Mouse (Mus musculus): ENCODE measurements around the gene Ccdc96.

The Ccdc96 gene

DNA sequence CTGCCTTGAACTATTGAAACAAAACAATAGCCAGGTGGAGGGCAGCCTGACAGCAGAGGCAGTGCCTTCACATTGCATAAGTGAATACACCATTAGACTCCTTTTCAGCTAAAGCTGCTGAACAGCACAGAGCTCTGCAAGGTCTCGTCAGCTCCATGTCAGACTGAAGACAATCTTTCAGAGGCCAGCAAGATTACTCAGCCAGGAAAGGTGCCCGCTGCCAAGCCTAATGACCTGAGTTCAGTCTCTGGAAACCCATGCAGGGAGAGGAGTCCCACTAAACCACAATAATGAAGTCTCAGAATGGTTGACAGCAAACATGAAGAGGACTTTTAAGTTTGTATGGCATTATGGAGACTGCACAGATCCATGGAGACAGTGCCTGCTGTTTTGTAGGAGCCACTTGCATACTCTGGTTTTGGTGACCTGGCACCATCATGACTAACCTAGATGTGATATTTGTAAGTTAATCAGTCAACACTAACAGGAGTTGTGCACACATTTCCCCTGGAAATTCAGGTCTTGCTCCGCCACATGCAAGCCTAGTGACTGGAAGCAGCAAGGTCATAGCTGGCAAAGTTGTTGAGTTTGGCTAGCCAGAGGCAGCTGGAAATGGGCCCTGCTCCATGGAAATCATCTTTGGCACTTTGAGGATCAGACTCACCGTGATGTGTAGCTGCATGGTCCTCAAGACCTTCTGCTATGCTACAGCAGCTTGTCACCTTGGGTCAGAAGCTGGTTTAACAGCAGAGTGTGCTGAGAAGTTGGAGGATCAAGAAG lies 11.3 kb upstream of the Ccdc96 start:
- DNase-seq (ENCODE audit: low spot score in 2 of 2): no peak

DNA sequence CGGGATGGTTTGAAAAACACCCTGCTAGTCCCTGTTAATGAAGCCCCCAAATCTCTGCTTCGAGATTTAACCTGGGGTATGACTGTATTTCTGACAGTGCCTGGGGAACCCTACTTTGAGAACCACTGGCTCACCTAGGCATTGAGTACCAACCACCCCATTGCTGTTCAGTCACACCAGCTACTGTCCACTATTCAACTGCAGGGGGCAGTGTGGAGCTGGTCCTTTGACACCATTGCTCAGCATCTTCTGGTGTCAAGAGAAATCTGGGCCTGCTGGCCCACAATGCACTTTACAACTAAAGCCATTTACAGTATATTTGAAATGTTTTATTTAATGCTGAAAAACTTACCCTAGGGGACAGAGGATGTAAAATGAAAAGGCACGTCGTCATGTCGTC lies 10.1 kb upstream of the Ccdc96 start:
- DNase-seq (ENCODE audit: low spot score in 2 of 2): peak; percentile 50 to 77

DNA sequence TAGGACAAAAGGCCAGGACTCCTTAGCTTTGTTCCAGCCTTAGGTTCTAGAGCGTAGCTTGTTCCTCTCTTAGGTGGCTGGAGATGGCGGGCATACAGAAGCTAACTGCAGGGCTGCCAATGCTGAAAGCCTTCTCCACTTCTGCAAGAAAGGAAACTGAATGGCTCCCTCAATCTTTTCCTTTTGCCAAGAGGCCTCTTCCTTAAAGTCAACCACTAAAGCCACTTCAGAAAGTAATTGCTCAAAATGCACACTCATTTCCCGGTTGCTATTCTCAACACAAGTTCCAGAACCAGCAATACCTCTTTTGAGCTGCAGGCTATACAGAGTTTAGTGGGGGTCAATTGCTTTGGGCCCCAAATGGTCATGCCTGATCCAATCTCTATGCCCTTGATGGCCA lies 6.9 kb upstream of the Ccdc96 start:
- DNase-seq (ENCODE audit: low spot score in 2 of 2): no peak

DNA sequence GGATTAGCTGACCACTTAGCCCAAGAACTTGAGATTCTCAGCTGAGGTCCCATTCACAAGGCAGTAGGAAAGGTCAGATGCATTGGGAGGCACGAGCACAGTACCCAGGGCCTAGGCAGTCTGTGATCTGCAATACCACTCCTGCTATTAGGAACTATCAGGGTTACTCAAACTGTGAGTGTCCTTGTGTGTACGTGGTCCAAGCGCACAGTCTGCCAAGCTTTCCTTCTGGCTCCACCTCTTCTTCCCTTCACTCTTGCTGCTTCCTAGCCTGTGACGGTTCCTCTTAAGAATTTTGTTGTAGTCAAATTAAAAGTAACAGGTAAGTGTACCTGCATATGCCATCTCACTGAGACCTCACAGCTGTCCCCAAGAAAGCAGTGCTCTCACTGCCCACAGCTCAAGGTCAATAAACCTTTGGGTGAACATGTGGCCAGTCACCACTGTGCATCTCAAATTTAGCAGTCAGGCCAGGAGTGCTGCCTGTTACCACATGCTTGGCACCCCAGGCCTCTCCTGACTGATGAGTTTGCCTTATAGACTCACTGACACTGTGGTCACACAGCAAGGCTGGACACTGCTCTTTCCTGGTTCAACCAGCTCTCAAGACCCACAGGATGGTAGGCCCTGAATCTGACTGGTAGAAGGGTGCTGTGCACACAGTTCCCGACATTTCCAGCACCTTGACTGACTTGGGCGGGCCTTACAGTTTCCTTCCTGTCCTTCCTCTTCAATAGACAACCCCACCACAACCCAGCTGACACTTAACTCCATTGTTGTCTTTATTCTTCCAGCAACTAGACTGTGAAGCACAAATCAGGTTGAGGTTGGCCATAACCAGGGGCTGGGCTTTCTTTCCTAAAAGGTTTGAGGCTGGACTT lies 5.6 kb upstream of the Ccdc96 start:
- no peak for DNase-seq (ENCODE audit: low spot score in 2 of 2)

DNA sequence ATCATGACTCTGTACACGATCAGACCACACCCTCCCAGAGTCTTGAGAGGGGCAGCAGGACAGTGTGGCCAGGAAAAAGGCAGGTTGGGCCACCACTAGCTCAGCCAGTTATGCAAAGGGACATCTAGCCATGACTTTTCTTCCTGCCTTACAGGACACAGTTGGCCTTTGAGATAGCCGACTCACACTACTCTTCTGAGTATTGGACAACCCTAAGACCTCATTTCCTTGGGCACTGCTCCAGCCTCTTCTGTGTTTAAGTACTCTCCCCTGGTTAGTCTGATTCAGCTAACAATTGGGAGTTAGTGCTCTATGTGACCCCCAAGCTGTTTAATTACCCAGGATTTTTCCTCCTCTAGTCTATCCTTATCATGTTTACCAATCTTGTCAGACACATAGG lies 4.7 kb upstream of the Ccdc96 start:
- no peak for DNase-seq (ENCODE audit: low spot score in 2 of 2)

DNA sequence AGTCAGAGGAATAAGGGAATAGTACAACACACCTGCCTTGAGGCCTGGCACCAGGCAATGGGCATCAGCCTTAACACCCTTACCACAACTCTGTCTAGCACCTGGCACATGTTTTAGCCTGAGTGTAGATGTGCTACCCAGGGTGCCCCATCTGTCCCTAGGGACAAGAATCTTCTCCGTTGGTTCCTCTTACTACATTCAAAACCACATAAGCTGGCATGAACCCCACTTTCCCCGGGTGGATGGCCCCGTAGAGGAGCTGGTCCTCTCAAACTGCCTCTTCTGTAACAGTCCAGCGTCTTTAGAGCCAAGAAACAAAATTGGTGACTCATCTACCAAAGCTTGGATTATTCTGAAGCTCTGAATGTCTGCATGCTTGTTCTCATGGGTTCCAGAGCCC lies 4.0 kb upstream of the Ccdc96 start:
- DNase-seq (ENCODE audit: low spot score in 2 of 2): no peak

DNA sequence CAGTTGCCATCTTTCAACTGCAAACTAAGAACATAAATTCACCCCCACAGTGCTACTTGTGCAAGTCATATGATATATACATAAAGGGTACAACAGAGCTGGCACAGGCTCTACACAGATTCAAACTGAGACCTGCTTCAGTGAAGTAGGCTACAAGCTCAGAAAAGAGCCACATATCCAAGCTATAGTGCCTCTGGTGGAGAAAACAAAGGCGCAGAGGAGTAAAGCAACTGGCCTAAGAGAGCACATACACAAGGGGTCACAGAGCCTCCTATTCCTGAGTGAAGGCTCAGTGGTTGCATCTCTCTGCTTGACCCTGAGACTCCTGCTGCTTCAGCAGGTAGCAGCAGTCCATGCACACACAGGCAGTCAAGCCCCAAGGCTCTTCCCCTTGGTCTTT lies 3.3 kb upstream of the Ccdc96 start:
- DNase-seq (ENCODE audit: low spot score in 2 of 2): no peak

DNA sequence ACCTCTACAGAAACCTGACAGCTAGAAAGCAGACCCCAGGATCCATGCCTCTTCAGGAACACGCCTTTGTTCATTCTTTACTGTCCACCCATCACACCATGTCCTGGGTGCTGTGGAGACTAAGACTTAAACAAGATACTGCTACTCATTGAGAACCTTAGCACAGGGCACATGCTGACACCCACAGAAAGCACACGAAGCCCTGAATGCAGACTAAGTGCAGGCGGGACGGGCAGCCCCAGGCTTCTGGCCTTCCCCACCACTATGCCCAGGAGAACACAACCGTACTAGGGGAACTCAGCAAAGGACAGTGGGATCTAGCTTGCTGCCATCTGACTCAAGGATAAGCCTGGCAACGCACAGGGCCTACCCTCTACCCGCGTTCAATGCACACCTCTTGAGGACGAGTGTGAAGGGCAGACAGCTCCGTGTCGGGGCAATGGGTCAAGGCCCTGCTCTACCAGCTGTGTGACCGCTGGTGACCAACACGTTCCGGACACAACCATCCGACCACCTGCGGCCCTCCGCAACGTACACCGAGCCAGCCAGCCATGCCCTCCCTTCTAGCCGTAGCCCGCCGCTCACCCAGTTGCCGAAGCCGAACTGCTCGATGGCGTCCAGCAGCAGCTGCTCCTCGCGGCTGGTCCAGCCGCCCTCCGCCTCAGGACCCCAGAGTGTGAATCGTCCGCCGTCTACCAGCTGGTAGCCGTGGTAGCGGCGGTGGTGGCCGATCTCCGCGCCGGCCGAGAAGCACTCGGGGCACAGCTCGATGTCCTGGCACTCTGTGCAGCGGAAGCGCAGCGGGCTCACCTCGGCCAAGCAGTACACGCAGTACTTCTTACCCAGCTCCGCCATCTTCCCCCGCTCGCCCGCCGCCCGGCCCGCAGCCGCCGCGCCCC lies 936 bp upstream of the Ccdc96 start:
- DNase-seq (ENCODE audit: low spot score in 2 of 2): peak; percentile 51 to 52

DNA sequence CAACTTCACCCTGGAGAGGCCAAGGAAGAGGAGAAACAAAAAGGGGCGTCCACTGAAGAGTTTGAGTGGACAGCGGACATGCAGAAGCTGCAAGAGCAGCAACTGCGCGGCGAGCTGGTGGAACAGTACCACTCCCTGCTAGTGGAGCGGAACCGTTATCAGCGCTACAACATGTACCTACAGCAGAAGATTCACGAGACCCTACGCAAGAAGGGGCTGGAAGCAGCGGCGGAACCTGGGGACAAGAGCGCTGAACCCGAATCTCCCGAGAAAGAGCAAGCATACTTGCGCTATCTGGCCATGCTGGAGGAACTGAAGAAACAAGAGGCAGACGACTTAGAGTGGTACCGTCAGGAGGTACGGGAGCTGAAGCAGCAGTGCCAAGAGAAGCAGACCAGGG lies 918 bp downstream of the Ccdc96 start:
- no peak for DNase-seq (ENCODE audit: low spot score in 2 of 2)

DNA sequence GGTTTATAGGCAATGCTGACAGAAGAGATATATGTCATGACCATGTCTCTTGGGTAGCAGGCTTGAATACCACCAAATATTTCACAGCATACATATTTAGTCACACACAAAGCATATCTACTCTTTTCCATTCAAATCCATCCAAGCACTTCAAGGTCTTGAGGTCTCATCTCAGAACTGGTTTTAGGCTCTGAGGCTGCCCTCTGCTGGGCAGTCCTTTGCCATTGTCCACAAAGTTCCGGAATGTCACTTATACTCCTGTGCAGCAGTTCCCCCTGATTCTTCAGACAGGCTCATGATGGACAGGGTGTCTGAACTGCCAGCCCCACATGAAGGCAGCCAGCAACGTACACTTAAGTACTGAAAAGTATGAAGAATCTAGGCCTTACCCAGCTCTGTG lies 4.8 kb downstream of the Ccdc96 start:
- DNase-seq (ENCODE audit: low spot score in 2 of 2): no peak

DNA sequence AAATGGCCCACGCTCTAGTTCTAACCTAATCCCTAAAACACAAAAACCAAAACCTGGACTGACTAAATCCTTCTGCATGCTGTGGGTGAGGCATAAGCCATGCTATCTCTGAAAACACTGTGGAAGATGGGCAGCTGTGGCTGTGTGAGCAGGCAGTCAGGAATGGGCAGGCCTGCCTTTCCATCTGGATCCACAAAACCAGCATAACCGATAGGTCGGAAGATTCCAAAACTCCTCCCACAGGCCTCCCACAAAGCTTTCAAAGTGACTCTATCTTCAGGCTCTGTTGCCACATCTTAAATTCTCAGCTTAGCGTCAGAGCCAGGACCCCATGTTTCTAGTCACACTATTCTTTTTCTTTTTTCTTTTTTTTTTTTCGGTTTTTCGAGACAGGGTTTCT lies 9.5 kb downstream of the Ccdc96 start:
- DNase-seq (ENCODE audit: low spot score in 2 of 2): no peak

DNA sequence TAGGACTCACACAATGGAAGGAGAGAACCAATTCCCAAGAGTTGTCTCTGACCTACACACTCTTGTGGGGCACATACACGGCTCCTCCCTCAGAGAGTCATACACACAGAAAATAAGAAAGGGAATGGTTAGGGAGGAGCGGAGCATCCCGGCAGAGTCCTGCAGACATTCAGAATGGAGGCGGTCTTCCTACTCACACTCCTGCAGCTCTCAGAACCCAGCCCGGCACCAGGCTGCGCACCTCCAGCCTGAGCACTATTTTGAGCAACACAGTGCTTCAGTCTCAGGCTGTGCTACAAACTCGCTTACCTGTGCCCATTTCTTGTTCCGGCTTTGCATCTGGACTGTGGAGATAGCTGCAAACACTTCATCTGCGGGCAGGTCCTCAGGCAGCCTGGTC lies 10.3 kb downstream of the Ccdc96 start:
- no peak for DNase-seq (ENCODE audit: low spot score in 2 of 2)

DNA sequence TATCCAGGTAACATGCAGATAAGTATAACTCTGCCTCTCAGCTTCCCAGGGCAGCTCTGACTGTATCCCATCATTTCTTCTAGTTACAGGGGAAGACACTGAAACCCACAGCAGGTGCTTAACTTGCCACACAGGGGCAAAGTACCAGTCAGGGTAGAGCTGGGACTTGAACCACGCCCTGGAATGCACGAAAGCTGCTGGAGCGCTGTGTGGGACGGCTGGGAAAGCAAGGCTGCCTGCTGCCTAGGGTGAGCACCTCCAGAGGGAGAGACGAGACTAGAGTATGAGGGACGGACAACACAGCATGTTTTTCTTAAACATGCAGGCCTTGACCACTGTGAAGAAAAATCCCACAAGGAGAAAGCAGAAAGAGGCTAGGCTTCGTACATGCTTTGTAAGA lies 20.8 kb downstream of the Ccdc96 start:
- no peak for DNase-seq (ENCODE audit: low spot score in 2 of 2)

DNA sequence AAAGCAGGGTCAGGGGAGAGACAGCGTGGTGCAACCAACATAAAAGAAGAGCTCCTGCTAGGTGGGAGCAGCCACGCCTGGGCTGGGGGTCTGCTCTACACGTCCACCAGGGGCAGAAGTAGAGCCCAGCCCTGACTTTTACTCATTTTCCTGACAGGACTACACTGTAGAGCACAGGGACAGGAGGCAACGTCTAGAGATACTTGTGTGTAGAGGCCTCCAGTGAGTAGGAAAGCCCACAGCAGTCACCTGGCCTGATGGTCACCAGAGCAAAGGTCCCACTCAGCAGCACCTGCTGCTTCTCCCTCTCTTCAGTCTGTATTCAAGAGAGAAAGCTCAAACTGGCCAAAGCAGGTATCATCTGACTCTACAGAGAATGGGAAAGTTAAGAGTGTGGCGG lies 21.3 kb downstream of the Ccdc96 start:
- no peak for DNase-seq (ENCODE audit: low spot score in 2 of 2)

DNA sequence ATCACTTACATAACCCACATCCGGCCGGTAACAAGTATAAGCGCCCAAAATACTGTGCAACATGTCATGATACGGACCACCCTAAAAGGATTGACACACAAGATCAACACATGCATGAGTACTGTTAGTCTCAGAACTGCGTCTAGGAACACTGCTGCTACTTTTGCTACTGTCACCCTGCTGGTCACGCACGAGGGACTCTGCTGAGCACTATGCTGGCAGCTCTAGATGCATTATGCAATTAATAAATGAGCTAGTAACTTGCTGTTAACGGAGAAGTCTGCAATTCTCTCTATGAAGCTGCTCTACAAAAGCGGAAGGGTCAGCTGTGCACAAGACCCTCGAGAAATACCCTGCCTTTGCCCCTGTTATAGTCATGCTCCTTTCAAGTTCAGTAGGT lies 24.0 kb downstream of the Ccdc96 start:
- DNase-seq (ENCODE audit: low spot score in 2 of 2): no peak

DNA sequence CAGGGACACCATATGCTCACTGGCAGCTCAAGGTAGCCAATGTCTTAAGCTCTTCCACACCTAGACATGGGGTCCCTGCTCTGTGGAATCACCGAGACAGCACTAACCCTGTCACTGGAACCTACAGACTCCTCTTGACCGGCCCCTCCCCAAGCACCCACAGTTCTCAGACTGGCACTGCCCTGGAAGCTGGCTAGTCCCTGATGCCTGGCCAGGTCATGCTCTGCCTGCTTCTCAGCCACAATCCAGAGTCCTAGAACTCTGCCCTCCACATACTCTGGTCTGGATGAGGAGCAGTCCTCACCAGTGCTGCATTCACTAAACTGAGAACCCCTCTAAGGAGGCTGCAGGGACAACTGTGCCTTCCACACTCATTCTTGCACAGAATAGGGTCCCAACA lies 26.6 kb downstream of the Ccdc96 start:
- no peak for DNase-seq (ENCODE audit: low spot score in 2 of 2)

DNA sequence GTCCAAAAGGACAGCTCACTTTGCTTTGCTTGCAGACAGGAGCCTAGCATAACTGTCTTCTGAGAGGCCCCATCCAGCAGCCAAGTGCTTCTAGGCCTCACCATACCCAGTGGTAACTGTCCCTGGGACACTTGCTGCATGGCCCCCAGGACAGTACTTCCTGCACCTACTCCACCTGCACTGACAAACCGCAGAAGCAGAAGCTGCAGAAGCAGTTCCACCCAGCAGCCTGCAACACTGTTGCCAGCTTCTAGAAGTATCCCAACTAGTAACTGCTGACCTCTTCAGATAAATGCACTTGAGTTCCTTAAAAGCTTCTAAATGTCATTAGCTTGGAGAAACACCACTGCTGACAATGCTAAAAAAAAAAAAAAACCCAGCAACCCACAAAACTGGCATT lies 30.7 kb downstream of the Ccdc96 start:
- DNase-seq (ENCODE audit: low spot score in 2 of 2): no peak

DNA sequence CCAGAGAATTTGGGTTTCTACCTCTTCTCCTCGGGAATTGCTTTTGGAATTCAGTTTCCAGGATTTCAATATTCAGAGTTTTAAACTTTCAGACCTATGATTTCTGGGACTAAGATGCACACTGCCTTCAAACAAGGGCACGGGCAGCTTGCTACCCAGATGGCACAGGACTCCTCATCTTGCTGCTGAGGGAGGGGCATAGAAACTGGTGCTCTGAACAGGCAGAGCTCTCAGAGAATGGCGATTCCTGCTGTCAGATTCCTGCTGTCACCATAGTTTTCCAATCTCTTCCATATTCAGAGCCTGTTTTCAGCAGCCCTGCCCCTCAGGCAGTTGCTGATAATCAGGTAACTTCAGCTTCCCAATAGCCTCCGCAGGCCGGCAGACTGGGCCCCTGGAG lies 31.2 kb downstream of the Ccdc96 start:
- DNase-seq (ENCODE audit: low spot score in 2 of 2): no peak

DNA sequence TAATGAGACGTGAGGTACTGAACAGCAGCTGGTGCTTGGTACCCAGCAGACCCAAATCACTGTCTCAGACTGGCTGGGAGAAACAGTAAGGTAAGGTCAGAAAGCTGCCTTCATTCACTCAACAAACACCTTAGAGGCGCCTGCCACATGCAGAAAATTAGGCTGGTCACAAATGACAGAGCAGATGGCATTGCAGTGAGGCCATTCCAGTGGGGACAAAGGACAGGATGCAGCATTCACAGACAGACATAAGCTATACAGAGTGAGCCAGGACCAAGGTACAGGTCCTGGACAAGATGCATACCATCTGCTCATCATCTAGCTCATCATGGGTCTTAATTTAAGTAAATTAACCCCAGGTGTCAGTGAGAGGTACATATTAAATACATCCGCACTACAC lies 33.2 kb downstream of the Ccdc96 start:
- DNase-seq (ENCODE audit: low spot score in 2 of 2): no peak

DNA sequence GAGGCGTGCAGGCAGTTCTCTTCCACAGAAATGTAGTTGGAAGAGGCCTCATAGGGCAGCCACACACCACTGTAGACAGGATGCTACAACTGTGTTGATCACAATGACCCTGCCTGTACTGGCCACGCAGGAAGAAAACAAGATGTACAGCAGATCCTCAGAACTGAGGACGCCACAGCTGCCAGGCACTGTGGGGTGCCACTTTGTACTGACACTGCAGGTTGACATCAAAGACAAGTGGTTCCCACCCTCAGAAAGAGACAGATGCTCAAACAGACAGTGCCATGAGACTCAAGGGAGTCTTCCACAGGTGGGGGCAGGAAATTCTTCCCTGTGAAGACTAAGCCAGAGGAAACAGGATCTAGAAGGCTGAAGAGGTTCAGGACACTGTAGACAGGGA lies 35.4 kb downstream of the Ccdc96 start:
- peak; percentile 14 to 30 for DNase-seq (ENCODE audit: low spot score in 2 of 2)

DNA sequence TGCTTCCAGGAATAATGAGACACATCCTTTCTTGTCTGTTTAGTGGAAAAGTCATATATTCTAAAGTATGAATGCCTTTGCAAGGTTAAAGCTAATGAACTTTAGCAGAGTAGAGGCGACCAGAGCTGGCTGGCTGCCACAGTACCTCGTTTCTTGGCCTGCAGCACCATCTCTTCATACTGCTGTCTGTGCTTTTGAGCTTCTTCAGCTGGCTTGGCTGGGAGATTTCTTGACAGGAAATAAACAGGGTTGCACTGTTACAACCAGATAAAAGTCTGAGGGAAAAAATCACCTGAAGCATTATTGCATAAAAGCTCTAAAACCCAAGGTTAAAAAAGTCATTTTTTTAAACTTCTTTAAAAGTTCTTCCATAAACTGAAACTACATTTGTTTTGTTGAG lies 38.4 kb downstream of the Ccdc96 start:
- DNase-seq (ENCODE audit: low spot score in 2 of 2): no peak

DNA sequence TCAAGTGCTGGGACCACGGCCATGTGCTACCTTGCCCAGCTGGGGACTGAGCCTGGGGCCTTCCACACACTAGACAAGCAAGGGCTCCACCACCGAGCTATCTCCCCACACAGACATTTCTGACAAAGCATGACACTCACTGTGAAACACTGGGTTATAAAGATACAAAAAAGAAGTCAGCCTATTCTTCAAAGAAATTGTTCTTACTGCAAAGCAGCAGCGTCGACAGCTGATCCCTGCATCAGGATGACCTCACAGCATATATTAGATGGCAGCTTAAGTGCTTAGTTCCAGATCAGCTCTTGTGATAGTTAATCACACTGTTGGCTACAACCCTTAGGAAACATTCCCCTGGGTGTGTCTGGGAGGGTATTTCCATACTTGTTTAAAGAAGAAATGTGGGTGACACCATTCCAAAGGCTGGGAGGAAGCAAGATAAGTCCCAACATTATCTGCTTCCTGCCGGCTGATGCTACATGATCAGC lies 38.9 kb downstream of the Ccdc96 start:
- DNase-seq (ENCODE audit: low spot score in 2 of 2): no peak
